Mouse (Mus musculus) heart, adult 9 months (tissue): ENCODE measurements around the gene Klk1b21.
"Not testable (repeated sequence)": the region's sequence is repeated elsewhere in the genome, so short reads cannot be mapped to it uniquely, and the experiment has no call there.

Experiments used
- DNase-seq, 2 experiments: peaks; one replicate each; pipeline ENCODE4 v3.0.0; 2022; ENCODE audit warnings: low spot score in 2 of 2

The Klk1b21 gene

DNA sequence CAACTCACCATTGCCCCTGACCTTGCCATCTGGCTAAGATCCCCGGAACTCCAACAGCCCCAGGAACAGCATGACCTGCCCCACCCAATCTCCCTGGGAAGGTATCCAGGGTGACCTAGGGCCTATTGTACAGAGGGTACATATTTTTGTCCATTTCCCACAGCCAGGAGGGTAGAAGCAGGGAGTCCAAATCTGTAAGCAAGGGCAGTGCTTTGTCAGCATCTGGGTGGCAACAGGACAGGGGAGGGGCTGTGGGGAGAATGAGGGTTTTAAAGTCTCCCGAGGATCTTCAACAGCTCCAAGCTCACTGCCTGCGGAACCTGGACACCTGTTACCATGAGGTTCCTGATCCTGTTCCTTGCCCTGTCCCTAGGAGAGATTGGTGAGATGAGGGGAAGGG, at the start of gene Klk1b21:
Gene Klk1b21 (plus strand): TSS at position 301 of the 400 bp plus-strand sequence.
- not testable (repeated sequence) for DNase-seq

DNA sequence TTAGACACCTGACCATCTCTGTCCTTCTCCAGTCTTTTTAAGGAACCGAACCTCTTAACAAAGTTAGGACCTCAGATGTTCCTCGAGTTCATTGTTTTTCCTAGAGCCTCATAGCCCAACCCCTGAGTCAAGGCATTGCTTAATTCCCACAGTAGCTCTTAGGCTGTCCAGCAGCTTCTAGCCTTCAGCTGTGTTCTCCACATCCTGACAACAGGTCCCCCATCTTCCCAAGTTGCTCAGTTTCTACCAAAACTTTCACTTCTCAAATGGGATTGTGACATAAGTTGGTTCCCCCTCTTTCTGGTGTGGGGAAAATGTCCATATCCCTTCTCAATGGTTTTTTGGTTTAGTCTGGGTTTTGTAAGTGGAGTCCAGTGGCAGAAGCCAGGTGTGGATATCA, 30.0 kb upstream of the Klk1b21 start:
- DNase-seq: no peak

DNA sequence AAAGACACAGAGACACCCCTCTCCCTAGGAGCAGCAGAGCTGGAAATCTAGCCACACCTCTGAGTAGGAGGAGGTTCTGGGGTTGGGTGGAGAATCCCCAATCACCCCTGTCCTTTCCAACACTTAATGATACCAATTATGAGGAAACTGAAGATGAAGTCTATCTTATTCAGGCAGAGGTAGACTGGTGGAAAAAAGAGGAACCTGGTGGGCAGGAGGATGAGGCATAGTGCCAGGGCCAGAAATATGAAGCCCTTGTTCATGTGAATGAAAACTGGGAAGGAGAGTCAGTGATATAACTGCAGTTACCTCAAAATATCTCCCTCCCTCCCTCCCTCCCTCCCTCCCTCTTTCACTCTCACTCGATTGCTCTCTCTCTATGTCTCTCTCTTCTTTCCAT, 24.4 kb upstream of the Klk1b21 start:
- no peak for DNase-seq

DNA sequence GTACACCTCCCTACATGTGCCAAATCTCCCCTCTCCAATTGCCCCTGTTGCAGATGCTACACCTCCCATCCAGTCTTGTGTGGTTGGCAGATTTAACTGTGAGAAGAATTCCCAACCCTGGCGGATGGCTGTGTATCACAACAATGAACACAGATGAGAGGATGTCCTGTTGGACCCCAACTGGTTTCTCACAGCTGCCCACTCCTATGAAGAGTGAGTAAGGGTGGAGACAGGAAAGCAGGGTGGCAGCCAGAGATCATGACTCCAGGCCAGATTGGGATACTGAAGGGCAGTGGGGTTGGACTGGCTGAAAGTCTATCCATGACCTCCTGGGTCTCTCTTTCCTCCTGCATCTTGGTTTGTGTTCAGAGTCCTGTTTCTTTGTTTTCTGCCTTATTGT, 6.0 kb upstream of the Klk1b21 start:
- DNase-seq: no peak

DNA sequence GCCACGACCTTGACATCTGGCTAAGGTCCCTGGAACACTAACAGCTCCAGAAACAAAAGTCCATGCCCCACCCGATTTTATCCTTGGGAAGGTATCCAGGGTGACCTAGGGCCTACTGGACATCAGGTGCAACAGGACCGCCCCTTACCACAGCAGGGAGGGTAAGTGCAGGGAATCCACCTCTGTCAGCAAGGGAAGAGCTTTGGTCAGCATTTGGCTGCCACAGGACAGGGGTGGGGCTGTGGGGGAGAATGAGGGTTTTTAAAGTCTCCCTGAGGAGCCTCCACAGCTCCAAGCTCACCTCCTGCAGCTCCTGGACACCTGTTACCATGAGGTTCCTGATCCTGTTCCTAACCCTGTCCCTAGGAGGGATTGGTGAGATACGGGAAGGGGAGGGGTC, 10.2 kb downstream of the Klk1b21 start, which contains the start of gene Klk1b22:
Gene Klk1b22 (plus strand): TSS at position 301 of the 400 bp plus-strand sequence.
- no peak for DNase-seq

DNA sequence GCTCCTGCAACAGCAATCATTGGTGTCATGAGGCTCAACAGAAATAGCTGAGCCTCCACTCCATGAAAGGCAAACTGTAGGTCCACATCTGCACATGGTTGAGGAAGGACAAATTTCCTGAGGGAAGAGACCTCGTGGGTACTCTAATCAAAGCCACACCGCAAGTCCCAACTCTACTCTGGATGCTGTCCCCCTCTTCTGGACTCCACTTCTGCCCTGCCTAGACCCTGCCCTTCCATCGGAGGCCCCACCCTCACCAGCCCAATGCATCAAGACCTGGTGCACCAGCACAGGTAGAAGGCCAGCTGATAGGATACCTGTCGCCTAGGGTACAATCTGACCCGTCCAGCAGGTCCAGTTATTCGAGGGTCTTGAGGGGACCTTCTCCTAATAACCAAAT, 21.3 kb downstream of the Klk1b21 start:
- DNase-seq: no peak

DNA sequence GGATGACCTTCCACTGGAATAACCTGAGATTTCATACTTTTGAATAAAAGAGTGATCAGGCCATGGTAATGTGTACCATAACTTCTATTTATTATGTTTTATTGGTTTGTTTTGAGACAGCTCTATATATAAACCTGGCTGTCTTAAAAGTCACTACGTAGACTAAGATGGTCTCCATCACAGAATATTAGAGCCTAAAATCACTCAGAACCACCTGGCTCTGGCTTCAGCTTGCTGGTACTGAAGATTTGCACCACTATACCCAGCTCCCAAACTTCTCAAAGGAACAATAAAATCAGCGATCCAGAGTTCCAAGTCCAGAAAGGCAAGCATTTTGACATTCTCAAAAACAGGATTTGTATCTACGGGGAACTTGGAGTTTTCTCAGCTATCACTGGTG, 34.3 kb downstream of the Klk1b21 start, which contains the start of gene Klk1b16:
Gene Klk1b16 (plus strand): TSS at position 301 of the 400 bp plus-strand sequence.
- DNase-seq: no peak
